Mouse (Mus musculus) ovary, postnatal 36 days (tissue): ENCODE data around the gene Ccdc57.

Experiments
- DNase-seq: peaks from one replicate; pipeline ENCODE4 v3.0.0; 2022; ENCODE audit warnings: low spot score, mixed read lengths

The Ccdc57 gene

GRCm38 (mm10) chr11:120932564-120933398 lies at the start of gene Ccdc57:
TSS of gene Ccdc57 (minus strand) at chr11:120932872.
- DNase-seq = peak; percentile 90

- no peak for DNase-seq
Observed at GRCm38 (mm10) chr11:120982459-120982858, 49.8 kb upstream of the Ccdc57 start.

- no peak for DNase-seq
Observed at GRCm38 (mm10) chr11:120981661-120982060, 49.0 kb upstream of the Ccdc57 start.

- DNase-seq = no peak
Observed at GRCm38 (mm10) chr11:120980427-120981035, 47.9 kb upstream of the Ccdc57 start.

GRCm38 (mm10) chr11:120979711-120980426 lies 47.2 kb upstream of the Ccdc57 start:
- no peak for DNase-seq

GRCm38 (mm10) chr11:120973318-120973717 lies 40.6 kb upstream of the Ccdc57 start:
- DNase-seq = no peak

GRCm38 (mm10) chr11:120971237-120971636 lies 38.6 kb upstream of the Ccdc57 start:
- no peak for DNase-seq

GRCm38 (mm10) chr11:120969742-120970141 lies 37.1 kb upstream of the Ccdc57 start:
- DNase-seq = no peak

GRCm38 (mm10) chr11:120965587-120965986 lies 32.9 kb upstream of the Ccdc57 start:
- DNase-seq = no peak

GRCm38 (mm10) chr11:120964195-120965157 lies 31.8 kb upstream of the Ccdc57 start:
- DNase-seq = no peak

GRCm38 (mm10) chr11:120962909-120963308 lies 30.2 kb upstream of the Ccdc57 start:
- DNase-seq = no peak

- DNase-seq = no peak
Observed at GRCm38 (mm10) chr11:120962050-120962771, 29.5 kb upstream of the Ccdc57 start.

GRCm38 (mm10) chr11:120961594-120961993 lies 28.9 kb upstream of the Ccdc57 start:
- DNase-seq = no peak

- no peak for DNase-seq
Observed at GRCm38 (mm10) chr11:120960248-120960647, 27.6 kb upstream of the Ccdc57 start.

GRCm38 (mm10) chr11:120959564-120959963 lies 26.9 kb upstream of the Ccdc57 start:
- DNase-seq = no peak

GRCm38 (mm10) chr11:120959066-120959465 lies 26.4 kb upstream of the Ccdc57 start:
- DNase-seq = no peak

- no peak for DNase-seq
Observed at GRCm38 (mm10) chr11:120957731-120958257, 25.1 kb upstream of the Ccdc57 start.

GRCm38 (mm10) chr11:120957052-120957451 lies 24.4 kb upstream of the Ccdc57 start:
- DNase-seq = no peak

GRCm38 (mm10) chr11:120955701-120956100 lies 23.0 kb upstream of the Ccdc57 start:
- DNase-seq = no peak

GRCm38 (mm10) chr11:120954936-120955335 lies 22.3 kb upstream of the Ccdc57 start:
- no peak for DNase-seq
